Mouse (Mus musculus) erythroblast, embryonic 14.5 days (primary cell): Measurements from ENCODE around the gene Thoc7.

ENCODE experiments used
- GATA1 ChIP-seq: IDR thresholded peaks from 2 replicates; pipeline ENCODE4 v1.6.1; 2012; ENCODE audit warnings: low read length, inconsistent platforms, mixed read lengths
- TAL1 ChIP-seq: IDR thresholded peaks from 3 replicates; pipeline ENCODE4 v1.6.1; 2012; ENCODE audit warnings: low read length, inconsistent platforms, mixed read lengths

- TF ChIP-seq GATA1 (no peak), TAL1 (no peak)
Measured at GRCm38 (mm10) chr14:13970513-13970912, 8.9 kb upstream of the Thoc7 start.
